Mouse (Mus musculus) kidney, adult 8-10 months (tissue): Measurements from ENCODE around the gene Nsmce1.
A peak's percentile ranks its signal among the peaks of the same experiment; 100 is the strongest.

Source experiments
- DNase-seq, 2 experiments: peaks; one replicate each; pipeline ENCODE4 v3.0.0; 2022

Nsmce1 gene

GRCm38 (mm10) chr7:125490947-125491735 is at the start of gene Nsmce1:
Gene Nsmce1 (minus strand): TSS chr7:125491596.
- DNase-seq: peak; percentile 95

DNA sequence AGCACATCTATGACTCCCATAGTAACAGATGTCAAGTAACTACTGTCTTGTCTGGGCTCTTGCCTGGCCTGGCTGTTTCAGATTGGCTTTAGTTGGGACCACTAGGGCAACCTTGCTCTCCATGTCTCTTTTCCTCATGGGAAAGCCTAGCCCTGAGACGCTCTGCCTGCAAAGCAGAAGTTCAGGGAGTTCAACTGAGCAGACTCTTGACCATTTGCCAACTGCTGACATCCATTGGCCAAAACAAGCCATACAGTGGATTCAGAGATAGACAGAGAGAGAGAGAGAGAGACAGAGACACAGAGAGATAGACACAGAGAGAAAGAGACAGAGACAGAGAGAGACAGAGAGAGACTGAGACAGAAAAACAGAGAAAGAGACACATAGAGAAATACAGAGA is 49.6 kb upstream of the Nsmce1 start:
- no peak for DNase-seq

DNA sequence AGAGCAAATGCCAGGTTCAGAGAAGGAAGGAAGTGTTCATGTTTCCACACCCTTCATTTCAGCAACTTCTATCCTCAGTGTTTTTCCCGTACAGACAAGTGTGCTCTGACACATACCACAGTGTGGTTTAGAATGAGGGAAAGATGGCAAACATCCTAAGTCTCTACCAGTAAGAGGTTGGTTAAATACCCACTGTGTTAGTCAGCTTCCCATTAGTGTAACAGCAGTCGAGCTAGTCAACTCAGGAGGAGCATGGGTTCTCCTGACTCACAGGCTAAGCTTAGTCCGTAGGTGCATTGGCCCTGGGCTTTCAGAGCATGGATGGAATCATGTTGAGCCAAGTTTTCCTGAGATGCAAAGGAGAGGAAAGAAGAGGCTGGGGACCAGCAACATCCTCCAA is 48.0 kb upstream of the Nsmce1 start:
- no peak for DNase-seq

GRCm38 (mm10) chr7:125527901-125528580 is 36.6 kb upstream of the Nsmce1 start:
- no peak for DNase-seq

- no peak for DNase-seq
These were observed 35.8 kb upstream of the Nsmce1 start for GRCm38 (mm10) chr7:125527186-125527585.

DNA sequence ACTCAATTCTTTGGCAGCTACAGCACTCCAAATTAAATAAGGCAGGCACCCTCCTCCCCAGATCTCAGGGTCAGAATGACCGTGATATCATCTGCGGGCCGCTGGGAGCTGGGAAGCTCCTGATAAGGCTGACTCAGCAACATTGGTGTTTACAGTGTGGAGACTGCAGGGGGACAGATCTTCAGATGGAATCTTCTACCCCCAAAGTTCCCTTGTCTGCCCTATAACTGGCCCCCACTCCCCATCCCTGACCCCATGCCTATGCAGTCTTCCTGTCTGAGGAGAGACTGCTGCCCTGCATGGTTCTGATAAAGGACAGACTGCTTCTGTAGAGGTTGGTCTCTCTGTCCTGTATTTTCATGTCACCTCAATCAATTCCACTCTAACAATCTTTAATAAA is 31.7 kb upstream of the Nsmce1 start:
- no peak for DNase-seq

GRCm38 (mm10) chr7:125519715-125520114 is 28.3 kb upstream of the Nsmce1 start:
- no peak for DNase-seq

DNA sequence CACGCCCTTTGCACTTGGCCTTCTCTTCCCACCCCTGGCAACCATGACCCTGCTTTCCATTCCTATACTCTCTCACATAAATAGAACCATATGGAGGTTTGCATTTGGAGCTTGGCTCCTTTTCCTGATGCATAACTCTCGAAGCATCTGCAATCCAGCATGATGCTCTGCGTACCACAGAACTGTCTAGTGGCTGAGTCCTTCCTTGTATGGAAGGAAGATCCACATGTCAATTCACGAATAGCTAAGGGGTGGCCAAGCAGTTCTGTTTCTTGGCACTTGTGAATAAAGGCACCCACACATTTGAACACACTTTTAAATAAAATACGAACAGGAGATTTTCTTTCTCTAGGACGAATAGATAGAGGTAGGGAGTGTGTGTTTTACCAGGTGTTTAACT is 26.1 kb upstream of the Nsmce1 start:
- no peak for DNase-seq

DNA sequence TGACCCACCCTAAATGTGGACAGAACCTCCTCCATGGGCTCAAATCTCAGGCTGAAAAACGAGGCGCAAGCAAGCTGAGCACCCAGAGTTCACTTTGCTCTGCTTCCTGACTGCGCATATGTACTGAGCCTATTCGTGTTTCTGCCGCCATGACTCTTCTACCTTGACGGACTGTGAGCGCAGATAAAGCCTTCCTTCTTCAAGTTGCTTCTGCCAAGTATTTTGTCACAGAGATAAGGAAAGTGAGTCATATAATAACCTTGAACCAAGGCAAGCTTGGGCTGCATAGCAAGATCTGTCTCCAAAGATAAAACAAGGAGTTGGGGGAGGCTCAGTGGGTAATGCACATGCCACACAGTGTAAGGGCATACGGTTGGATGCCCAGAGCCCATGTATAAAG is 25.3 kb upstream of the Nsmce1 start:
- no peak for DNase-seq

- no peak for DNase-seq
These were observed 23.9 kb upstream of the Nsmce1 start for GRCm38 (mm10) chr7:125515081-125515853.

DNA sequence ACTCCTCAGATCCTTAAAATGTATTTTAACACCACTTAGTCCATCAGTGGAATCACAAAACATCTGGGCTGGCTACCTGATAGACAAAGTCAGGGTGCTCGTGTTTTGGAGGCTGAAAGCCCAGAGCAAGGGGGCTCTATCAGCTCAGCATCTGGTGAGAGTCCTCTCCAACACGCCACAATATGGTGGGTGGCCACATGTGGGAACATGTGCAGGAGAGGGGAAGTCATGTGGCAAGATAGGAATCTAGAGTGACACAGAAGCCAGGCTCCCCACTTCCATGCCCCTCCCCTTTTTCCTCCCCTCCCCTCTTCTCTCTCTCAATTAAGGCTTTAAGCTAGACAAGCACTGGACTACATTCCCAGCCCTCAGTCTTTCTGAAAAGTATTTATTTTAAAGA is 20.5 kb upstream of the Nsmce1 start:
- DNase-seq: no peak

DNA sequence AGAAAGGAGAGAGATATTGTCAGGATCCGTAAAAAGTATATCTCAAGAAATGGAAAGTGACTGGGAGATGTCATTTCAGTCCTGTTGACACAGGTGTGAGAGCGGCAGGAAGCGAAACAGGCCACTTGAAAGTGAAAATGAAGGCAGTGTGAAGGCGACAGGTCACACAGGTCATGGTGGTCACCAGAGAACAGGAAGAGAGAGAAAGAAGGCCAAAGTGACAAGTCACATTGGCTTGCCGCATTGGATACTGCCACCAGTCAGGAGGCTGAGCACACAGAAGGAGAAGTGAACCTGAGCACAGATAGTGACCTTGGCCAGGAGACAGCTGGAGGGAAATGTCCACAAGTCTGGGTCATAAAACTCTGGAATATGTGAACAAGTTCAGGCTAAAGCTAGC is 20.0 kb upstream of the Nsmce1 start:
- no peak for DNase-seq

DNA sequence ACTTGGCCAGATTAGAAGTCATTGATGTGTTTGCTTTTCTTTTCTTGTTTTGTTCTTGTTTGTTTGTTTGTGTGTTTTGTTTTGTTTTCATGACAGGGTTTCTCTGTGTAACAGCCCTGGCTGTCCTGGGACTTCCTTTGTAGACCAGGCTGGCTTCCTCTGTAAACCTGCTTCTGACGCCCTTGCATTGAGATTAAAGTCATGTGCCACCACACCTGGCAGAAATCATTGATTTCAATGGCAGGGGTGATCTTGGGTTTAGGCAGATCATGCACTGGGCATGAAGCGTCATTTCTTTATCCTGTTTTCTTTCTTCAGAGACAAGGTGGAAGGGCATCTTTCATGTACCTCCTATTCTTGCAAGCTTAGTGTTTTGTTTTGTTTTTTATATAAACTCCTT is 15.9 kb upstream of the Nsmce1 start:
- no peak for DNase-seq

DNA sequence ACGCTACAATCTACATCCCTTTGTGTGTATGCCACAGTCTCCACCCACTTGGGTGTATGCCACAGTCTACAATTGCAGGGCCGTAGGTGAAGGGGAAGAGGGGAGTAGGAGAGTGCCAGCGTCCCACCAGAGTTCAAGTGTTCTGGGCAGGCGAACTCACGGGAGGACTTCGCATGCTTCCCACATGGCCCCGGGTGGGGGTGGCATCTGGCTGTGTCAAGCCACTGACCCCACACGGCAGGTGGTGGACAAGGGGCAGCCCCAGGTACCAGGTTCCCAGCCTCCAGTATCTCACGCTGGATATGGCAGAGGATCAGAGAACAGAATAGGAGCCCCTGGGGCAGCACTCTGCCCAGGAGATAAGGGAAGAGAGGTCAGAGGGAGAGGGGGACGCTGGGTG is 14.2 kb upstream of the Nsmce1 start:
- no peak for DNase-seq

DNA sequence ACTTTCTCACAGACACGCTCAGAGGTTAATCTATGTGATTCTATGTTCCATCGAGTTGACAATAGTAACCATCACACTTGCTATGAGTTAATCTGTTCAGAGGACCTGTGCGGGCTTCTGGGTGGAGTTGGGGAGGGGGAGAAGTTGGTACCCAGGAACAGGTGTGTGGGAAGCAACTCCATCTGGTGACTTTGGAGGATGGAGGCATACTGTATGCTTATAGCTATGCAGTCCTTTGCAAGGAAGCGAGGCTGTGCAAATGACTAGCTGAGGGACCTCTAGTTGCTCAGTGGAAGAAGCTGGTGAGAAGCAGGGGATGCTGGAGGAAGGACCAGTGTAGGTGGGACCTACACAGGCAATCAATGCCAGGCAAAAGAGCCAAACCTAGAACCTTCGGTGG is 13.2 kb upstream of the Nsmce1 start:
- no peak for DNase-seq

GRCm38 (mm10) chr7:125503374-125504092 is 12.1 kb upstream of the Nsmce1 start:
- DNase-seq: no peak

- DNase-seq: no peak
These were observed 9.5 kb upstream of the Nsmce1 start for GRCm38 (mm10) chr7:125500879-125501278.

DNA sequence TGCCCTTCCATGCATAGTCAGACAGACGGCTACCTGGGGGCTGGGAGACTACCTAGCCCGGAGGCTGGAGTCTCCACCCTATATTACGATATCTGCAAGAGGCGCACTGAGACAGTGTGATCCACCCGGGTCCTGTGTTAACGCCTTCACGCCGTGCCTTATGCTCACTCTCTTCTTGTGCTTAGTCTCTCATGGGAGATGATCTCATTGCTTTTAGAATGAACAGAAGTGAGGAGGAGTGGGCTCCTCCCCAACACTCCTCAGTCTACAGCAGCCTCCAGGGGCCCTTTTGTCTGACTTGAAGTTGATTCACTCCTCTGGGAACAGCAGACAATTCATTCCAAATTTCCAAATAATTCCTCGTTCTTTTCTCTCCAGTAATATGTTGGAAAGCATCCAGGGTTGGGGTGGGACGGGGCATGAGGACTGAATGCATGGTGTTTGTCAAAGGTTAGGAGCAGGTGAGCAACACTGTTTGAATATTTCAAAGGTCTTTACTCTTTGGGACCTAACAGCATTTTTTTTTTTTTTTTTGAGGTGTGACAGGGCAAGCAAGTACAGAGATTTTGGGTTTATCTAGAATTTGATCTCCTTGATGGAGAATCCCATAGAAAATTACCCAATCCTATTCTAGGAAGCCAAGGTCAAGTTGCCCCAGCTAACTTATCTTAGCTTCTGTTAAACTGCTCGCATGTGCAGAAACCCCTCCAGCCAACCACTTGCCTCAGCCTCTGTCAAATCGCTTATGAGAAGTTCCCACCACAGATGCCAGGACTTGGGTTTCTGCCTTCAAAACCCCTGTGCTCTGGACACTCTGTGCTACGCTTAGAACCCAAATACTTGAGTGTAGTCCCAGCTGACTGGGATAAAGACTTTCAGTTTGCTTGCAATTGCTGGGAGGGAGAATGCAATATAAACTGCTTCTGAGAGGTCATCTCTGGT is 8.8 kb upstream of the Nsmce1 start:
- no peak for DNase-seq

GRCm38 (mm10) chr7:125495864-125496440 is 4.6 kb upstream of the Nsmce1 start:
- no peak for DNase-seq

GRCm38 (mm10) chr7:125492551-125492950 is 1.2 kb upstream of the Nsmce1 start:
- DNase-seq: no peak

GRCm38 (mm10) chr7:125491760-125492159 is 364 bp upstream of the Nsmce1 start:
- no peak for DNase-seq

DNA sequence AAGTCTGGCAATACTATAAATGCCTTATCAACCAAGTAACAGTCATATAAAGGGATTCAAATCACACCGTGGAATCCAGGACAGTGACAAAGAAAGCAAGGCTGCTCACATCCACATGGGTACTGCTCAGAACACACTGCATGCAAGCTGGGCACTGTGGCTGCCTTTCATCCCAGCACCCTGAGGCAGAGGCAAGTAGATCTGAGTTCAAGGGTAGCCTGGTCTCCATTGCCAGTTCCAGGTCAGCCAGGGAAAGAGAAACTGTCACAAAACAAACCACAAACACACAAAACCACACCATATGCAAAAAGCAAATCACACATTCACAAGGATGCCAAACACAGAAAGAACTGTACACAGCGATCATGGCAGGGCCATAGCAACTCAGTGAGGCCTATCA is 1.8 kb downstream of the Nsmce1 start:
- no peak for DNase-seq
